Mouse (Mus musculus) thymus, adult 2 months (tissue): Measurements from ENCODE around the gene Gm9046. TPM values are rescaled to one million over a fixed set of nuclear protein-coding genes. Genes with fewer than 3 reads are reported as not detected.
"Not testable (repeated sequence)": the region's sequence is repeated elsewhere in the genome, so short reads cannot be mapped to it uniquely, and the experiment has no call there.

Experiments used
- DNase-seq: peaks from one replicate; pipeline ENCODE4 v3.0.0; 2021
- H3K27ac ChIP-seq: fragments of 200-500 bp; 2 replicates; pipeline ENCODE4 v1.5.1; 2012; ENCODE audit warnings: low read length, control low read depth; ENCODE audit not compliant: control insufficient read depth, insufficient read depth
- H3K27me3 ChIP-seq: fragments of 200-500 bp; 2 replicates; pipeline ENCODE4 v1.6.1; 2012; ENCODE audit warnings: mild to moderate bottlenecking, low read length, moderate library complexity, mixed read lengths; ENCODE audit not compliant: control insufficient read depth, insufficient read depth
- H3K36me3 ChIP-seq: fragments of 200-500 bp; 2 replicates; pipeline ENCODE4 v1.6.1; 2012; ENCODE audit warnings: mild to moderate bottlenecking, low read length, moderate library complexity; ENCODE audit not compliant: control insufficient read depth, insufficient read depth
- H3K4me1 ChIP-seq: fragments of 200-500 bp; replicated peaks from 2 replicates; pipeline ENCODE4 v1.6.1; 2012; ENCODE audit warnings: low read length; ENCODE audit not compliant: control insufficient read depth, insufficient read depth
- H3K4me3 ChIP-seq: fragments of 200-500 bp; 2 replicates; pipeline ENCODE4 v1.5.1; 2012; ENCODE audit warnings: mild to moderate bottlenecking, low read length, control low read depth, moderate library complexity; ENCODE audit not compliant: control insufficient read depth, insufficient read depth
- CTCF ChIP-seq: fragments of 200-500 bp; IDR thresholded peaks from 2 replicates; pipeline ENCODE4 v1.5.1; 2012; ENCODE audit warnings: mild to moderate bottlenecking, control low read depth, low read length, moderate library complexity, borderline replicate concordance; ENCODE audit not compliant: control insufficient read depth, poor library complexity, insufficient read depth; ENCODE audit errors: extremely low read depth
- POLR2A ChIP-seq: fragments of 200-500 bp; IDR thresholded peaks from 2 replicates; pipeline ENCODE4 v1.6.1; 2012; ENCODE audit warnings: mild to moderate bottlenecking, low read length, control low read depth, moderate library complexity; ENCODE audit not compliant: control insufficient read depth, poor library complexity, insufficient read depth; ENCODE audit errors: extremely low read depth
- WGBS: fragments of 180-500 bp; shearing (Covaris S2); methylation state at CpG from one replicate; pipeline ENCODE4 v1.1.7; 2018; 5-methylcytosine and 5-hydroxymethylcytosine counted together
- polyA plus RNA-seq: library from polyadenylated mRNA; depleted of rRNA; stranded (reverse); fragments of >200 nt; gene quantifications from 2 replicates; pipeline ENCODE4 v1.2.3, GENCODE M21; 2012; rRNA removed

Gm9046 gene
- polyA plus RNA-seq, 1 experiment = not detected

DNA sequence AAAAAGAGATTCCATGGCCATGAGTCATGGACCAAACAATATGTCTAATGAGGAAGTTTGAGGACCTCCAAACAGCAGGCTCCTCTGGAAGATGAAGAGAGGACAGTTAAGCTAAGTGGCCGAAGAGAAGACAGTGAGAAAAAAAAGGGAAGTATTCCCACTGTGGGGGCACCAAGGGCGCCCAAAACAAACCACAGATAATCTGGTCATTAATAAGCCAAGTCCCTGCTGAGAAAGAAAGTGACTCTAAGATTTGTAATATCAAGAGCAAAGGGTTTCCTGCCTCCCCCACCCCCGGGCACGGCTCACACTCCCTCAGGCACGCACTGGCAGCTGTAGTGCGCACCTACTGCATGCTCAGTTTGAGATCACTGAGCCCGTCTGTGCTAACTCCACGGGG, 24.0 kb downstream of the Gm9046 start:
- WGBS = 37% methylated on average over 8 of the region's 8 CpGs
- no peak for DNase-seq
- no peaks in the 10 kb centered on the region for H3K4me1 ChIP-seq
- H3K36me3 ChIP-seq = no peaks in the 10 kb centered on the region
- H3K27ac ChIP-seq = no peak overlapping the region
- no peaks in the 10 kb centered on the region for H3K27me3 ChIP-seq
- no peak for TF ChIP-seq POLR2A
- no peak for TF ChIP-seq CTCF
- H3K4me3 ChIP-seq = no peak overlapping the region

DNA sequence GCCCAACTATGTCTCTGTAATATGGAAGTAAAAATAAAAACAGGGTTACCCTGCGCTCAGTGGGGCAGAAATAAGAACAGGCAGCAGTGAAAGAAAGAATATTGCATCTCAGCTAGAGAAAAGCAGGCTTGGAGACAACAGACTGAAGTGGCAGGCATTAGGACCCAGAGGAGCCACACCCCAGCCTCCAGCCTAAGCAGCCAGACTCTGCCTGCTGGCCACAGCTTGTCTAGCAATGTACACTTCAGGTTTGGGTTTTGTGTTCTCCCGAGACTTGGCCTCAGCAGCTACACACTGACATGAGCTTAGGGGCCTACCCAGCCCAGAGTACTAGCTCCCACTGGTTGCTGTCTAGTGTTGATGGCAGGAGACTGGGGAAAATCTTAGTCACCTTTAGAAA, 40.9 kb downstream of the Gm9046 start:
- not testable (repeated sequence) for DNase-seq, H3K36me3 ChIP-seq, H3K4me1 ChIP-seq, H3K4me3 ChIP-seq, H3K27me3 ChIP-seq, H3K27ac ChIP-seq
- WGBS = 52% methylated on average over 2 of the region's 2 CpGs

DNA sequence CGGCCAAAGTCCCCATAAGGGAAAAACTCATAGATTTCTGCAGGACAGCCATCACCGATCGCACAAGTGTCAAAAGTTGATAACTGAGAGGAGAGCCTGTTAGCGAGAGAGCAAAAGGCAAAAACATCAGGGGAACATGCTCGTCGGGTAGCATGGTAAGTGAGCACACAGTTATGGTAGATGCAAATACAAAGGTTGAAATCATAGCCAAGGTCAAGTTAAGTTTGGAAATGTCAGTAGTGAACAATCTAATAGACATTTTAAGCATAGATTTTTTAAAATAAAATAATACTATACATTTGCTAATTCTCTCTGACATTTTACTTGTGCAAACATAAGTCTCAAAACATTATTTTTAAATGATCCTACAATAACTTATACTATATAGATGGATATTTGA, 48.1 kb downstream of the Gm9046 start, which contains the start of gene Iltifb:
Iltifb (minus strand) TSS at position 101 of the 400 bp plus-strand sequence.
- no peaks in the 10 kb centered on the region for H3K27me3 ChIP-seq
- no peak within 1 kb of the TSS for H3K4me3 ChIP-seq
- no peak for DNase-seq
- H3K4me1 ChIP-seq = no peaks in the 10 kb centered on the region
- H3K36me3 ChIP-seq = no peaks in the 10 kb centered on the region
- WGBS = 94% methylated on average over 6 of the region's 6 CpGs
- TF ChIP-seq POLR2A (no peak), CTCF (no peak)
- no peak within 1 kb of the TSS for H3K27ac ChIP-seq

Other genes with a start within 250 kb of the Gm9046 start
- 23.3 and 34.8 TPM in 2 replicates for gene Mdm1, start 201.4 kb downstream of the Gm9046 start, polyA plus RNA-seq
- 0.20 TPM in 1 of 2 replicates, not detected in the other for gene Il22, start 138.3 kb downstream of the Gm9046 start, polyA plus RNA-seq
- gene Gm32717, start 102.5 kb downstream of the Gm9046 start, polyA plus RNA-seq = not detected in 2 replicates
- not detected in 2 replicates for gene Gm32802, start 84.6 kb downstream of the Gm9046 start, polyA plus RNA-seq
- gene Iltifb, start 48.2 kb downstream of the Gm9046 start, polyA plus RNA-seq = not detected in 2 replicates
- not detected in 2 replicates for gene Gm9040, start 16.3 kb downstream of the Gm9046 start, polyA plus RNA-seq
- not detected in 2 replicates for gene Gm9044, start 10.8 kb downstream of the Gm9046 start, polyA plus RNA-seq
- gene Gm9045, start 5.4 kb downstream of the Gm9046 start, polyA plus RNA-seq = 0.05 TPM in 1 of 2 replicates, not detected in the other
- not detected in 2 replicates for gene Gm9048, start 5.4 kb upstream of the Gm9046 start, polyA plus RNA-seq
- 0.05 TPM in 1 of 2 replicates, not detected in the other for gene Gm9049, start 10.8 kb upstream of the Gm9046 start, polyA plus RNA-seq
- gene Ifng, start 97.8 kb upstream of the Gm9046 start, polyA plus RNA-seq = 0.24 TPM in 1 of 2 replicates, not detected in the other